In genomic region chr10:24928072-24928471, GRCm38 (mm10) we compare ENCODE assay signal across 8 mouse cellular contexts. TPM values are rescaled to one million over a fixed set of nuclear protein-coding genes. Genes with fewer than 3 reads are reported as not detected.
DNase-seq lines count a peak whose midpoint lies in the region; ATAC-seq and TF ChIP-seq lines count a peak whose summit lies in the region.

No protein-coding gene starts in this region.

- DNase-seq in hindbrain, postnatal 0 days (ENCODE audit: low spot score), result no peak
- DNase-seq in urinary bladder, postnatal 10 days (ENCODE audit: low spot score), result no peak
- DNase-seq in gastrocnemius, adult 8-10 months (ENCODE audit: low spot score in 2 of 2), result no peak
- DNase-seq in cerebellum, postnatal 14 days, result no peak

- H3K4me3 ChIP-seq in hindbrain, embryonic 16.5 days (ENCODE audit: low read length), result no peak overlapping the region
- no peak overlapping the region for H3K4me3 ChIP-seq in hindbrain, postnatal 0 days (ENCODE audit: low read length)
- peak overlapping the region; percentile 17; the same call in 1 of the 2 replicates for H3K4me3 ChIP-seq in E14TG2a.4 (replicated peaks; ENCODE audit: low read length)
- H3K4me3 ChIP-seq in megakaryocyte, embryonic 14.5 days (replicated peaks), result peak overlapping the region; percentile 74

- no peaks in the 10 kb centered on the region for H3K36me3 ChIP-seq in hindbrain, embryonic 16.5 days (ENCODE audit: control insufficient read depth, insufficient read depth, low read length)
- no peaks in the 10 kb centered on the region for H3K36me3 ChIP-seq in hindbrain, postnatal 0 days (ENCODE audit: insufficient read depth, low read length)
- no peaks in the 10 kb centered on the region for H3K36me3 ChIP-seq in E14TG2a.4 (ENCODE audit: insufficient read depth, low read length)
- no peaks in the 10 kb centered on the region for H3K36me3 ChIP-seq in megakaryocyte, embryonic 14.5 days (replicated peaks; ENCODE audit: low read length)

- no peak for TF ChIP-seq CTCF in hindbrain, postnatal 0 days (IDR thresholded peaks at IDR 0.05; ENCODE audit: low read depth)
- TF ChIP-seq CTCF in E14TG2a.4 (conservative IDR thresholded peaks at IDR 0.05; ENCODE audit: low read length), result no peak

- H3K4me2 ChIP-seq in hindbrain, embryonic 16.5 days (ENCODE audit: low read length), result peak overlapping the region; percentile 12; the same call in 1 of the 2 replicates
- H3K4me2 ChIP-seq in hindbrain, postnatal 0 days (ENCODE audit: low read depth, low read length), result no peak overlapping the region

- no peak overlapping the region for H3K27ac ChIP-seq in hindbrain, embryonic 16.5 days (ENCODE audit: low read depth, low read length)
- no peak overlapping the region for H3K27ac ChIP-seq in hindbrain, postnatal 0 days

- ATAC-seq in hindbrain, embryonic 16.5 days, result no peak
- ATAC-seq in hindbrain, postnatal 0 days, result no peak
- ATAC-seq in inflammation-experienced regulatory T-cells, adult 6 months, result peak; percentile 57

- H3K27me3 ChIP-seq in hindbrain, embryonic 16.5 days (replicated peaks; ENCODE audit: control insufficient read depth, insufficient read depth, low read length), result no peaks in the 10 kb centered on the region
- no peaks in the 10 kb centered on the region for H3K27me3 ChIP-seq in hindbrain, postnatal 0 days (ENCODE audit: insufficient read depth, low read length)
- no peaks in the 10 kb centered on the region for H3K27me3 ChIP-seq in E14TG2a.4 (ENCODE audit: insufficient read depth, low read length)
- no peaks in the 10 kb centered on the region for H3K27me3 ChIP-seq in megakaryocyte, embryonic 14.5 days (replicated peaks)

- H3K9ac ChIP-seq in hindbrain, embryonic 16.5 days (ENCODE audit: low read depth, low read length), result no peak overlapping the region
- no peak overlapping the region for H3K9ac ChIP-seq in hindbrain, postnatal 0 days (replicated peaks; ENCODE audit: low read length)

- H3K4me1 ChIP-seq in hindbrain, embryonic 16.5 days (ENCODE audit: control insufficient read depth, insufficient read depth, low read depth, low read length), result no peaks in the 10 kb centered on the region
- no peaks in the 10 kb centered on the region for H3K4me1 ChIP-seq in hindbrain, postnatal 0 days (ENCODE audit: insufficient read depth, low read length)
- peaks cover 10% of the 10 kb centered on the region for H3K4me1 ChIP-seq in E14TG2a.4 (replicated peaks; ENCODE audit: low read depth, low read length)
- H3K4me1 ChIP-seq in megakaryocyte, embryonic 14.5 days, result peaks cover 5% of the 10 kb centered on the region

- WGBS in hindbrain, embryonic 16.5 days, result 34% methylated on average over 12 of the region's 12 CpGs
- WGBS in hindbrain, postnatal 0 days, result 46% methylated on average over 12 of the region's 12 CpGs

- H3K9me3 ChIP-seq in hindbrain, embryonic 16.5 days (ENCODE audit: control insufficient read depth, low read length), result no peaks in the 10 kb centered on the region
- H3K9me3 ChIP-seq in hindbrain, postnatal 0 days (ENCODE audit: low read length), result no peaks in the 10 kb centered on the region
- H3K9me3 ChIP-seq in E14TG2a.4 (ENCODE audit: low read length), result no peaks in the 10 kb centered on the region
- H3K9me3 ChIP-seq in megakaryocyte, embryonic 14.5 days, result no peaks in the 10 kb centered on the region

RNA-seq across cellular contexts. Expression of gene Arg1, which starts 0.8 kb away (rescaled TPM):
- 3.2 and 3.4 TPM in 2 replicates for polyA plus RNA-seq in hindbrain, embryonic 16.5 days (2015; fragmentation: Nextera tagmentation; extraction: Ambion mirVana)
- 2.9 and 3.0 TPM in 2 replicates for total RNA-seq in hindbrain, postnatal 0 days (2014; rRNA removed)
- 3.6 and 3.9 TPM in 2 replicates for polyA plus RNA-seq in hindbrain, postnatal 0 days (2015; fragmentation: Nextera tagmentation; extraction: Ambion mirVana)
- polyA plus RNA-seq in inflammation-experienced regulatory T-cells, adult 6 months (2017; shearing (Covaris generic)), result 1 to 10 TPM; 2.2 to 6.0 (median 3.7) TPM
- polyA plus RNA-seq in megakaryocyte, embryonic 14.5 days (2012; ENCODE audit: insufficient read depth, low replicate concordance), result 22.8 TPM in 1 of 2 replicates, not detected in the other
- total RNA-seq in gastrocnemius, adult 8-10 months (2022), result under 1 TPM in 1 of 4 experiments, not detected in 3; 0.83 TPM

RNA-seq across cellular contexts. Expression of gene Med23, which starts 58.3 kb away (rescaled TPM):
- polyA plus RNA-seq in hindbrain, embryonic 16.5 days (2015; fragmentation: Nextera tagmentation; extraction: Ambion mirVana), result 20.5 and 23.8 TPM in 2 replicates
- total RNA-seq in hindbrain, postnatal 0 days (2014; rRNA removed), result 41.5 and 58.2 TPM in 2 replicates
- polyA plus RNA-seq in hindbrain, postnatal 0 days (2015; fragmentation: Nextera tagmentation; extraction: Ambion mirVana), result 15.2 and 17.1 TPM in 2 replicates
- polyA plus RNA-seq in inflammation-experienced regulatory T-cells, adult 6 months (2017; shearing (Covaris generic)), result 10 to 100 TPM; 15.5 to 28.2 (median 22.9) TPM
- polyA plus RNA-seq in megakaryocyte, embryonic 14.5 days (2012; ENCODE audit: insufficient read depth, low replicate concordance), result 1.7 TPM in 1 of 2 replicates, not detected in the other
- 1 to 10 TPM; 6.2 to 7.8 (median 7.4) TPM for total RNA-seq in gastrocnemius, adult 8-10 months (2022)

Comparison
In these comparisons a context has a peak if more than half of its experiments do, and no peak if none do; other contexts are left out.
1. H3K4me3 ChIP-seq: peak in E14TG2a.4 (single experiment) and megakaryocyte, embryonic 14.5 days (single experiment); none in hindbrain, embryonic 16.5 days (single experiment) and hindbrain, postnatal 0 days (single experiment).